8 mouse cellular contexts compared by ENCODE assay signal in the genomic region with DNA sequence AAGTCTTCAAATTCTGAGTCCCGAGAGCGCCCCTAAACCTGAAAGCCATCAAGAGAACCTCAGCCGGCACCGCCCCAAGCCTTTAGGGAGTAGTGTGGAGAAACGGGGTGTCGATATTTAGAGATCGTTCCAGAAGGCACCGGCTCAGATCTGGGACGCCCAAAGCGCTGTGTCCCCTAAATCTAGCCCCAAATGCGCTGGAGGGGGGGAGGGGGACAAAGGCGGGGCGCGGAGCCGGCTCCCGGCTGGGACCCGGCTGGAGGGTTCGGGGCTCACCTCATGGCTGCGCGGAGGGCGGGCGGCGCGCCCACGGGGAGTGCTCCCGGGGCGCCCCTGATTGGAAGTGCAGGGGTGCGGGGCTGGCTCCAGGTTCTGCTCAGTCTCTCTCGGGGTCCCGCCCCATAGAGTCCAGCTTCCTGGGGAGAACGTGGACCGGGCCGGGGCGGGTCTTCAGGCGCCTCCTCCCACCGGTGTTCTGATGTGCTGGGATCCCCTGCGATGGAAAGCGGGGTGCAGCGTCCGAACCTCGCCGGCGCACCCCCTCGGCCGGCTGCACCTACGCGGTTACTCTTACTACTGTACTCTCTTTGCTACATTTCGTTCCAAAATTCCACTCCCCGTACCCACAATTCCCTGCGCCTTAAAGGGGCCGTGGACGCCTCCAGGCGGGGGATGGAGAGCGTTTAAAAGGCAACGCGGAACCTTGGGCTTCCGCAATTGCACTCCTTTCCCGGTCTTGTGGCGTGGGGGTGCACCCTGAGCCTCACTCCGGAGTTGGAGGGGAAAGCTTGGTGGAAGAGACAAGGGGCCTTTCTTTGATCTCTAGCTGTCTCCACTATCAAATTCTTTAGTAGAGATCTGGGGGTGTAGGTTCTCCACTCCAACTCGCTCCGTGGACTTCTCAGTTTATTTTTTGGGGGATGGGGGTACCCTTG. TPM values are rescaled to one million over a fixed set of nuclear protein-coding genes. Genes with fewer than 3 reads are reported as not detected.
DNase-seq lines count a peak whose midpoint lies in the region; ATAC-seq and TF ChIP-seq lines count a peak whose summit lies in the region.

A gene (minus strand): TSS at position 580 of the 935 bp plus-strand sequence.

- DNase-seq in c-Kit-positive CD71-positive TER-119-negative erythroid progenitor cells, embryonic 14.5 days (ENCODE audit: low read depth), result peak; percentile 89
- DNase-seq in forebrain, embryonic 11.5 days (ENCODE audit: low spot score), result peak; percentile 88
- DNase-seq in kidney, postnatal 25 days, result peak; percentile 90 to 92
- peak; percentile 76 to 87 (median 76) for DNase-seq in liver, embryonic 14.5 days (ENCODE audit: low read depth in 3 of 3, low spot score in 3 of 3)
- peak; percentile 88 for DNase-seq in neural tube, embryonic 10.5 days (ENCODE audit: extremely low spot score, low spot score)

- TF ChIP-seq EP300 in liver, embryonic 14.5 days (IDR thresholded peaks at IDR 0.05; ENCODE audit: low read depth), result no peak

- no peaks in the 10 kb centered on the region for H3K9me3 ChIP-seq in E14TG2a.4 (ENCODE audit: low read length)
- no peaks in the 10 kb centered on the region for H3K9me3 ChIP-seq in forebrain, embryonic 11.5 days (ENCODE audit: control insufficient read depth, low read length)
- H3K9me3 ChIP-seq in heart, embryonic 15.5 days (replicated peaks), result no peaks in the 10 kb centered on the region
- no peaks in the 10 kb centered on the region for H3K9me3 ChIP-seq in liver, embryonic 14.5 days (ENCODE audit: control insufficient read depth, low read length)
- H3K9me3 ChIP-seq in stomach, embryonic 16.5 days (replicated peaks; ENCODE audit: control insufficient read depth, low read length), result no peaks in the 10 kb centered on the region

- H3K27me3 ChIP-seq in E14TG2a.4 (ENCODE audit: insufficient read depth, low read length), result no peaks in the 10 kb centered on the region
- no peaks in the 10 kb centered on the region for H3K27me3 ChIP-seq in forebrain, embryonic 11.5 days (ENCODE audit: control insufficient read depth, insufficient read depth, low read length)
- no peaks in the 10 kb centered on the region for H3K27me3 ChIP-seq in heart, embryonic 15.5 days
- H3K27me3 ChIP-seq in liver, embryonic 14.5 days (ENCODE audit: control insufficient read depth, insufficient read depth, low read length), result no peaks in the 10 kb centered on the region
- H3K27me3 ChIP-seq in stomach, embryonic 16.5 days (ENCODE audit: control insufficient read depth, insufficient read depth, low read length), result no peaks in the 10 kb centered on the region

- H3K9ac ChIP-seq in forebrain, embryonic 11.5 days (ENCODE audit: low read length), result peak within 1 kb of the TSS; percentile 88
- H3K9ac ChIP-seq in heart, embryonic 15.5 days, result peak within 1 kb of the TSS; percentile 94
- peak within 1 kb of the TSS; percentile 97 for H3K9ac ChIP-seq in liver, embryonic 14.5 days (replicated peaks)
- peak within 1 kb of the TSS; percentile 96 for H3K9ac ChIP-seq in stomach, embryonic 16.5 days (ENCODE audit: low read length)

- H3K27ac ChIP-seq in forebrain, embryonic 11.5 days (ENCODE audit: low read depth, low read length), result peak within 1 kb of the TSS; percentile 64
- H3K27ac ChIP-seq in heart, embryonic 15.5 days, result peak within 1 kb of the TSS; percentile 94
- peak within 1 kb of the TSS; percentile 94 for H3K27ac ChIP-seq in liver, embryonic 14.5 days
- H3K27ac ChIP-seq in stomach, embryonic 16.5 days (ENCODE audit: low read length), result peak within 1 kb of the TSS; percentile 96

- peak within 1 kb of the TSS; percentile 97 for H3K4me2 ChIP-seq in forebrain, embryonic 11.5 days (ENCODE audit: low read depth, low read length, severe bottlenecking)
- H3K4me2 ChIP-seq in heart, embryonic 15.5 days, result peak within 1 kb of the TSS; percentile 93
- peak within 1 kb of the TSS; percentile 100 for H3K4me2 ChIP-seq in liver, embryonic 14.5 days (ENCODE audit: low read depth)
- peak within 1 kb of the TSS; percentile 90 for H3K4me2 ChIP-seq in stomach, embryonic 16.5 days (ENCODE audit: low read depth, low read length)

- ATAC-seq in forebrain, embryonic 11.5 days (replicated peaks; ENCODE audit: low FRiP score), result peak; percentile 60
- ATAC-seq in heart, embryonic 15.5 days (replicated peaks; ENCODE audit: insufficient number of reproducible peaks, insufficient read depth, low FRiP score, low read depth), result peak; percentile 62
- peak; percentile 75 for ATAC-seq in liver, embryonic 14.5 days (ENCODE audit: insufficient read depth)
- peak; percentile 68 for ATAC-seq in stomach, embryonic 16.5 days (ENCODE audit: insufficient read depth, low FRiP score)

- H3K4me1 ChIP-seq in E14TG2a.4 (replicated peaks; ENCODE audit: low read depth, low read length), result peaks cover 44% of the 10 kb centered on the region
- H3K4me1 ChIP-seq in forebrain, embryonic 11.5 days (replicated peaks; ENCODE audit: control insufficient read depth, insufficient read depth, low read length), result peaks cover 12% of the 10 kb centered on the region
- peaks cover 41% of the 10 kb centered on the region for H3K4me1 ChIP-seq in heart, embryonic 15.5 days (replicated peaks)
- peaks cover 33 to 35% of the 10 kb centered on the region in 2 experiments for H3K4me1 ChIP-seq in liver, embryonic 14.5 days (replicated peaks; ENCODE audit: control insufficient read depth in 2 of 2, insufficient read depth in 2 of 2, low read length in 1 of 2)
- H3K4me1 ChIP-seq in stomach, embryonic 16.5 days (ENCODE audit: control insufficient read depth, insufficient read depth, low read length), result peaks cover 28% of the 10 kb centered on the region

- H3K4me3 ChIP-seq in E14TG2a.4 (replicated peaks; ENCODE audit: low read length), result peak within 1 kb of the TSS; percentile 99
- peak within 1 kb of the TSS; percentile 98 for H3K4me3 ChIP-seq in forebrain, embryonic 11.5 days (ENCODE audit: low read depth, low read length)
- H3K4me3 ChIP-seq in heart, embryonic 15.5 days, result peak within 1 kb of the TSS; percentile 95
- H3K4me3 ChIP-seq in liver, embryonic 14.5 days (ENCODE audit: insufficient read depth in 1 of 2, low read depth in 2 of 2, low read length in 2 of 2), result peak within 1 kb of the TSS; percentile 93 to 98
- H3K4me3 ChIP-seq in stomach, embryonic 16.5 days (replicated peaks; ENCODE audit: low read length), result peak within 1 kb of the TSS; percentile 98

- WGBS in forebrain, embryonic 11.5 days, result under 1% methylated on average over 62 of the region's 62 CpGs
- WGBS in heart, embryonic 15.5 days, result under 1% methylated on average over 62 of the region's 62 CpGs
- WGBS in liver, embryonic 14.5 days (ENCODE audit: insufficient replicate concordance), result under 1% methylated on average over 62 of the region's 62 CpGs
- WGBS in stomach, embryonic 16.5 days, result under 1% methylated on average over 62 of the region's 62 CpGs

- peaks cover 18% of the 10 kb centered on the region for H3K36me3 ChIP-seq in E14TG2a.4 (ENCODE audit: insufficient read depth, low read length)
- no peaks in the 10 kb centered on the region for H3K36me3 ChIP-seq in forebrain, embryonic 11.5 days (ENCODE audit: control insufficient read depth, insufficient read depth, low read length)
- H3K36me3 ChIP-seq in heart, embryonic 15.5 days, result peaks cover 6% of the 10 kb centered on the region; the same call in 1 of the 2 replicates
- no peaks in the 10 kb centered on the region; the same call in 1 of the 2 replicates for H3K36me3 ChIP-seq in liver, embryonic 14.5 days (replicated peaks; ENCODE audit: control insufficient read depth, insufficient read depth, low read depth)
- no peaks in the 10 kb centered on the region for H3K36me3 ChIP-seq in stomach, embryonic 16.5 days (ENCODE audit: control insufficient read depth, insufficient read depth, low read length)

- no peak for TF ChIP-seq CTCF in E14TG2a.4 (conservative IDR thresholded peaks at IDR 0.05; ENCODE audit: low read length)
- TF ChIP-seq CTCF in liver, embryonic 14.5 days (IDR thresholded peaks at IDR 0.05; ENCODE audit: low read depth), result 0 out of 2 replicates have a peak, but pooled peaks have one; percentile 22

RNA-seq across cellular contexts. Expression of the gene that starts here (rescaled TPM):
- 52.8 and 53.0 TPM in 2 replicates for polyA plus RNA-seq in forebrain, embryonic 11.5 days (2014; fragmentation: Nextera tagmentation; extraction: Ambion mirVana)
- polyA plus RNA-seq in heart, embryonic 15.5 days (2015; fragmentation: Nextera tagmentation; extraction: Ambion mirVana), result 81.2 and 81.6 TPM in 2 replicates
- polyA plus RNA-seq in liver, embryonic 14.5 days (2012; rRNA removed), result 35.3 and 39.9 TPM in 2 replicates
- polyA plus RNA-seq in liver, embryonic 14.5 days (2014; fragmentation: Nextera tagmentation; extraction: Ambion mirVana), result 25.5 and 31.0 TPM in 2 replicates
- polyA plus RNA-seq in stomach, embryonic 16.5 days (2015; fragmentation: Nextera tagmentation; extraction: Ambion mirVana), result 77.8 and 85.6 TPM in 2 replicates

Comparison
In these comparisons a context has a peak if more than half of its experiments do, and no peak if none do; other contexts are left out.
1. Peak in every context shown above with its lines: DNase-seq, ATAC-seq, H3K4me3 ChIP-seq and H3K27ac ChIP-seq.